Mouse (Mus musculus): ENCODE measurements at regions not wholly inside any gene's neighbourhood (a gene's known extent, or its start where the extent isn't known, plus 50 kb on each side); places are given as distances from the start of the nearest gene placed in this dataset.

DNA sequence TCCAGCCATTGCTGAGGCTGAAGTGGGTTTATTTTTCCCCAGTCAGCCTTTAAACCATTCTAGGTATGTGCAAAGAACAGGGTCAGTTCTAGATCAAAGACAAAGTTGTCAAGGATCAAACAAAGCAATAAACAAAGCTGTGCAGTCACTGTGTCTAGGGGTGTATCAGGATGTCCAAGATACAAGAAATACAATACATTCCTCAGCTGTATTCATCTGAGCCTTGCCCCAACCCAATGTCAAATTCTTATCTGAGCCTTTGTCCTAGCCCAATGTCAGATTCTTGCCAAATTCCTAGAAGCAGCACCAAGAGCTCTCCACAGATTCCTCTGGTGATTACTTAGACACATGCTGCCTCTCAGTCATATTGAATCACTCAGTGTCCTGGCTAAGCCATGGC, 69.5 kb upstream of the St6galnac5 start:
- no peak overlapping the region for H3K27ac ChIP-seq (replicated peaks; ENCODE audit: insufficient read depth, low read depth, low read length)
- no peaks in the 10 kb centered on the region for H3K79me2 ChIP-seq (ENCODE audit: control insufficient read depth, insufficient read depth, low read length)
- H3K27me3 ChIP-seq (ENCODE audit: control insufficient read depth, insufficient read depth, low read length), result no peaks in the 10 kb centered on the region
- no peak overlapping the region for H3K4me3 ChIP-seq (ENCODE audit: insufficient read depth, low read depth, low read length)
- H3K4me1 ChIP-seq (ENCODE audit: control insufficient read depth, insufficient read depth, low read length), result no peaks in the 10 kb centered on the region
- TF ChIP-seq POLR2A (IDR thresholded peaks at IDR 0.05; ENCODE audit: extremely low read depth, insufficient read depth, low read length) (no peak), CTCF (IDR thresholded peaks at IDR 0.05; ENCODE audit: low read depth, low read length) (no peak)
- no peak overlapping the region for H3K9ac ChIP-seq (ENCODE audit: low read depth, low read length)
- DNase-seq (ENCODE audit: extremely low read depth, low read depth, low spot score), result no peak
- H3K36me3 ChIP-seq (ENCODE audit: control insufficient read depth, insufficient read depth, low read length), result no peaks in the 10 kb centered on the region

GRCm38 (mm10) chr3:153045328-153045727, 63.3 kb upstream of the St6galnac5 start:
- H3K36me3 ChIP-seq (ENCODE audit: control insufficient read depth, insufficient read depth, low read length), result no peaks in the 10 kb centered on the region
- no peak overlapping the region for H3K9ac ChIP-seq (ENCODE audit: low read depth, low read length)
- no peak overlapping the region for H3K4me3 ChIP-seq (ENCODE audit: insufficient read depth, low read depth, low read length)
- TF ChIP-seq CTCF (IDR thresholded peaks at IDR 0.05; ENCODE audit: low read depth, low read length) (no peak), POLR2A (IDR thresholded peaks at IDR 0.05; ENCODE audit: extremely low read depth, insufficient read depth, low read length) (no peak)
- no peaks in the 10 kb centered on the region for H3K4me1 ChIP-seq (ENCODE audit: control insufficient read depth, insufficient read depth, low read length)
- no peaks in the 10 kb centered on the region for H3K27me3 ChIP-seq (ENCODE audit: control insufficient read depth, insufficient read depth, low read length)
- no peaks in the 10 kb centered on the region for H3K79me2 ChIP-seq (ENCODE audit: control insufficient read depth, insufficient read depth, low read length)
- DNase-seq (ENCODE audit: extremely low read depth, low read depth, low spot score), result no peak
- H3K27ac ChIP-seq (replicated peaks; ENCODE audit: insufficient read depth, low read depth, low read length), result no peak overlapping the region
- WGBS, result 89% methylated on average over 2 of the region's 2 CpGs

GRCm38 (mm10) chr3:153033980-153034379, 51.9 kb upstream of the St6galnac5 start:
- H3K9ac ChIP-seq (ENCODE audit: low read depth, low read length), result no peak overlapping the region
- TF ChIP-seq POLR2A (IDR thresholded peaks at IDR 0.05; ENCODE audit: extremely low read depth, insufficient read depth, low read length), result no peak
- no peak for TF ChIP-seq CTCF (IDR thresholded peaks at IDR 0.05; ENCODE audit: low read depth, low read length)
- no peak overlapping the region for H3K4me3 ChIP-seq (ENCODE audit: insufficient read depth, low read depth, low read length)
- H3K4me1 ChIP-seq (ENCODE audit: control insufficient read depth, insufficient read depth, low read length), result no peaks in the 10 kb centered on the region
- H3K79me2 ChIP-seq (ENCODE audit: control insufficient read depth, insufficient read depth, low read length), result no peaks in the 10 kb centered on the region
- DNase-seq (ENCODE audit: extremely low read depth, low read depth, low spot score), result no peak
- 87% methylated on average over 6 of the region's 6 CpGs for WGBS
- no peaks in the 10 kb centered on the region for H3K27me3 ChIP-seq (ENCODE audit: control insufficient read depth, insufficient read depth, low read length)
- no peak overlapping the region for H3K27ac ChIP-seq (replicated peaks; ENCODE audit: insufficient read depth, low read depth, low read length)
- H3K36me3 ChIP-seq (ENCODE audit: control insufficient read depth, insufficient read depth, low read length), result no peaks in the 10 kb centered on the region
